Mouse (Mus musculus): Measurements from ENCODE around the gene 2410004B18Rik.
"Not testable (repeated sequence)": the region's sequence is repeated elsewhere in the genome, so short reads cannot be mapped to it uniquely, and the experiment has no call there.

2410004B18Rik gene

GRCm38 (mm10) chr3:145965583-145965982, 27.8 kb downstream of the 2410004B18Rik start:
- not testable (repeated sequence) for DNase-seq (ENCODE audit: low spot score in 2 of 2)

GRCm38 (mm10) chr3:145966806-145967205, 29.0 kb downstream of the 2410004B18Rik start:
- no peak for DNase-seq (ENCODE audit: low spot score in 2 of 2)

DNA sequence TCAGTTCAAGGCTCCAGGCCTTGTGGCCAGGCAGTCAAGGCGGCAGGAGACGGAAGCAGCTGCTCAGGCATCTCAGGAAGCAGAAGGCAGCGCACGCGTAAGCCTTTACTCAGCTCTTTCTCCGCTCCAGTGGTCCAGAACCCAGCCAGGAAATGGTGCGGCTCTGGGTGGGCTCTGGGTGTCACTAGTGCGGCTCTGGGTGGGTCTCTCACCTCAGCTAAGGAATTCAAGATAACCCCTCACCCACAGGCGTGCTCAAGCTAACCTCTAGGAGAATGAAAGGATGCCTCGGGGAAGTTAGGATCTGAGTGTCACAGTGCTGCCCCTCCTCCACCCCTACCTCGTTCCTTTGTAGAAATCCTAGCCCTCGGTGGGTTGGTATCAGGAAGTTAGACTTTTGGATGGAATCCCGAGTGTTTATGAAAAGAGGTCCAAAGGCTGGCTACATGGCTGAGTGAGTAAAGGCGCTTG, 31.3 kb downstream of the 2410004B18Rik start:
- DNase-seq (ENCODE audit: low spot score in 2 of 2) = no peak

DNA sequence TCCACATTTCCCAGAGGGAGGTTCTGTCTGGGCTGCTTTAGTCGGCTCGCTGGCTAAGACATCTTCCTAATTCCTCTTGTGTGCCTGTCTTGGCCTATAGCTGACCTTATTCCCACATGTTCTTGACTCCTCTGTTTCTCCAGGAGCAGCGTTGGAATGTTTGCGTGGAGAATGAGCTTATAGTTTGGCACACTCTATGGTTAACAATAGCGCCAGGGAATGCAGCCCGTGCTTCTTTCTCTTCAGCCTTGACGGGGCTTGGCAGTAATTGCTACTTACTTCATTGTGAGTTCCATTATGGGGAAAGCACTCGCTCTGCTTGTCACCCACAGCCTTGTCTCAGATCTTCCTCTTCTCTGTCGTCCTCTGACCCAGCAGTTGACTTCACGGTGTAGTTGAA, 33.7 kb downstream of the 2410004B18Rik start:
- no peak for DNase-seq (ENCODE audit: low spot score in 2 of 2)

DNA sequence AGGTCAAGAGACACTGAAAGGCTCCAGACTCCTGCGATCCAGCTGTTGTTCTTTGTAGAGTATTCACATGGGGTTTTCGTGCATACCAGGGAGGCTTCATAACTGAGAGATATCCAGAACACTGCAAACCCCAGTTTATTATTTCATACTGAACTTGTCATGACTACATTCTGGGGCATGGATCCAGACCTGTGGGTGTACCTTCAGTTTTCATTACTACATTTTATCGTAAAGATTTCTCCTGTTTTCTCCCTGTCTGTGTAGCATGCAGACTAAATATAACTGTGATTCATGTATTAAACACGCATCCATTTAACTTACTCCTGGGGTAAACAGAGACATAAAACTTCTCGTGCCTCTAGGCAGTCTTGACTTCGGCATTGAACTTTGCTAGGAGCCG, 37.2 kb downstream of the 2410004B18Rik start:
- no peak for DNase-seq (ENCODE audit: low spot score in 2 of 2)

GRCm38 (mm10) chr3:145985333-145985925, 47.6 kb downstream of the 2410004B18Rik start:
- DNase-seq (ENCODE audit: low spot score in 2 of 2) = no peak

GRCm38 (mm10) chr3:145986317-145987001, 48.6 kb downstream of the 2410004B18Rik start:
- DNase-seq (ENCODE audit: low spot score in 2 of 2) = no peak

- peak in 1 of 2 experiments; percentile 39 for DNase-seq (ENCODE audit: low spot score in 2 of 2)
Measured at GRCm38 (mm10) chr3:145987268-145987969, 49.6 kb downstream of the 2410004B18Rik start, which contains the start of gene Syde2. TSS of gene Syde2 (plus strand) at chr3:145987870.

- DNase-seq (ENCODE audit: low spot score in 2 of 2) = peak in 1 of 2 experiments; percentile 42
Measured at GRCm38 (mm10) chr3:145987970-145988683, 50.3 kb downstream of the 2410004B18Rik start.

- no peak for DNase-seq (ENCODE audit: low spot score in 2 of 2)
Measured at GRCm38 (mm10) chr3:145988684-145989575, 51.1 kb downstream of the 2410004B18Rik start.

DNA sequence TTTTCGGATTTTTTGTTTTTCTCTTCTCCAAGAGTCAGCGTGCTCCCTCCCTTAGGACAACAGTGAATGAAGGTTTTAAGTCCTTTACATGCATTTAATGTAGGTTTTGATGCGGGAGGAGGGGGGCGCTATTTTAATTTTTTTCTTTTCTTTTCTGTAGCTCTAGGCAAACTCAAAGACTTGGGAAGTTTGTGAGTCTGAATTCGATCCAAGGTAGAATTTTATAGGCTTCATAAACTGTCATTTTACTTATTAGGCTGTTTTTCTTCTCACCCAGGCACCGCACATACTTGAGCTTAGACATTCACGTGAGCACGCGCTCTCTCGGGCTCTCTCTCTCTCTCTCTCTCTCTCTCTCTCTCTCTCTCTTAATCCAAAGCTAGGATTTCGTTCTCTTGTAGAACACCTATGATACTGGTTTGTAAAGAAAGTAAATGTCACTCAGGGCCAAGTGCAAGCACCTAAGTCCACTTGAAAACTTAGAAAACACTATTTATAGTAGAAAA, 51.8 kb downstream of the 2410004B18Rik start:
- DNase-seq (ENCODE audit: low spot score in 2 of 2) = no peak

- no peak for DNase-seq (ENCODE audit: low spot score in 2 of 2)
Measured at GRCm38 (mm10) chr3:145991130-145991529, 53.3 kb downstream of the 2410004B18Rik start.

- DNase-seq (ENCODE audit: low spot score in 2 of 2) = no peak
Measured at GRCm38 (mm10) chr3:145991976-145992730, 54.3 kb downstream of the 2410004B18Rik start.

DNA sequence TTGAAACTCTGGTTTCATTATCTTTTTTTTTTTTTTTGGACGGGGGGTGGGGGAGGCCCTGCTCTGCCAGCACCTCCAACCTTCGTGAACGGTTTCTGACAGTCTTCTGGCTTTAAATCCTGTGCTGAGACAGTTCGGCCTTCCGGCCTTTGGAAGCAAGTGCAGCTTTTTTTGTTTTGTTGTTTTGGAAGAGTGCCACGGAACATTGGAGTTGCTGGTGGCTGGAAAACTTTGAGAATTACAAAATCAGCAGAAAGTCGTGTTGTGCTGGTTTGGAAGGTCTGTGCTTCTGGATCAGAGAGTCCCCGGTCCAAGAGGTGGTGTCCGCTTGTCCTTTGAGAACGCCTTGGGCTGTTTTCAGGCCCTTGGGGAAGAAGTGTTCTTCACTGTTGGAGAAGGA, 55.0 kb downstream of the 2410004B18Rik start:
- DNase-seq (ENCODE audit: low spot score in 2 of 2) = no peak

DNA sequence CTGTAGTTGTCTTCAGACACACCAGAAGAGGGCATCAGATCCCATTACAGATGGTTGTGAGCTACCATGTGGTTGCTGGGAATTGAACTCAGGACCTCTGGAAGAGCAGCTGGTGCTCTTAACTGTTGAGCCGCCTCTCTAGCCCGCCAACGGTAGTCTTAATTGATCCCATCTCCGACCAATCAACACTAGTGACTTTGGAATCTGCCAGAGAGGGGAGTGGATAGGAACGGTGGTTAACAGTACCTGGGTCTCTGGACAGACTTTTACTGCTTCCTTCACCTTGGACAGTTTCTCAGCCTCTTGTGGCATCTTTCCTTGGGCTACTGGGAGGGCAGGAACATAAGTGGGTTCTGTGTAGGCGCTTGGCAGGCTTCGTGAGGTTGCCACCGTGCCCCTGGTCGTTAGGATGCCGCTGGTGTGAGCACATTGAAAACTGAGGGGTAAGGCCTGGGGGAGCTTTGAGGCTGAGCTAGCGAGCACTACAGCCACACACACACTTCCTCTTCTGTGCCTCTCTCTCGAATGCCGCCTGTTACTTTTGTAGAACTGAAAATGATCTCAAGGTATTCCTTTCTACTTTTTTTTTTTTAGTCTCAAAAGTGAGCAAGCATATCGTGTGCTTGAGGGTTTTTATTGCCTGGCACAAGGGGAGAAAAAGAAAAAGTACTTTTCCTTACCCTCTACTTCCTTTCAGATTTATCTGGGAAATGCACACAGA, 55.8 kb downstream of the 2410004B18Rik start:
- no peak for DNase-seq (ENCODE audit: low spot score in 2 of 2)

Measured in left cerebral cortex, adult 9 months (tissue).